Mouse (Mus musculus) forebrain, embryonic 13.5 days (tissue): ENCODE data around the gene Olfr1316. TPM values are rescaled to one million over a fixed set of nuclear protein-coding genes. Genes with fewer than 3 reads are reported as not detected.

ENCODE experiments used
- ATAC-seq: fragments of 200-750 bp; cut with Nextera tagmentation; 2 replicates; pipeline ENCODE4 v1.8.0; 2017
- H3K27ac ChIP-seq: fragments of 300-500 bp; sonication (generic); 2 replicates; pipeline ENCODE4 v1.5.1; 2015; ENCODE audit warnings: inconsistent platforms, mild to moderate bottlenecking, moderate library complexity
- H3K27me3 ChIP-seq: fragments of 300-500 bp; sonication (generic); 2 replicates; pipeline ENCODE4 v1.6.1; 2015; ENCODE audit warnings: mild to moderate bottlenecking, inconsistent platforms
- H3K36me3 ChIP-seq: fragments of 300-500 bp; sonication (generic); 2 replicates; pipeline ENCODE4 v1.6.1; 2015; ENCODE audit warnings: mild to moderate bottlenecking, inconsistent platforms; ENCODE audit not compliant: poor library complexity, severe bottlenecking
- H3K4me1 ChIP-seq: fragments of 300-500 bp; sonication (generic); 2 replicates; pipeline ENCODE4 v1.6.1; 2015; ENCODE audit warnings: inconsistent platforms
- H3K4me2 ChIP-seq: fragments of 300-500 bp; sonication (generic); 2 replicates; pipeline ENCODE4 v1.6.1; 2015; ENCODE audit warnings: inconsistent platforms, mild to moderate bottlenecking, moderate library complexity
- H3K4me3 ChIP-seq: fragments of 300-500 bp; sonication (generic); 2 replicates; pipeline ENCODE4 v1.5.1; 2015; ENCODE audit warnings: mild to moderate bottlenecking, inconsistent platforms
- H3K9ac ChIP-seq: fragments of 300-500 bp; sonication (generic); 2 replicates; pipeline ENCODE4 v1.6.1; 2015; ENCODE audit warnings: mild to moderate bottlenecking, inconsistent platforms
- H3K9me3 ChIP-seq: fragments of 300-500 bp; sonication (generic); replicated peaks from 2 replicates; pipeline ENCODE4 v1.6.1; 2016; ENCODE audit warnings: inconsistent platforms
- WGBS: fragments of 180-500 bp; shearing (Covaris S2); methylation state at CpG from one replicate; pipeline ENCODE4 v1.1.7; 2015; 5-methylcytosine and 5-hydroxymethylcytosine counted together
- polyA plus RNA-seq: library from polyadenylated mRNA; unstranded; fragments of >200 nt; fragmentation: Nextera tagmentation; extraction: Ambion mirVana; gene quantifications from 2 replicates; pipeline ENCODE4 v1.2.1, GENCODE M21; 2015

The Olfr1316 gene
- not detected in 2 replicates for polyA plus RNA-seq

- H3K4me3 ChIP-seq, result no peak within 1 kb of the TSS
- WGBS, result 93% methylated on average over 2 of the region's 2 CpGs
- no peaks in the 10 kb centered on the region for H3K27me3 ChIP-seq
Observed at GRCm38 (mm10) chr2:112134877-112135276, at the start of gene Olfr1316. Olfr1316 (minus strand) TSS chr2:112134977.

GRCm38 (mm10) chr2:112153898-112154297, 19.1 kb upstream of the Olfr1316 start, which contains the start of gene Olfr1318:
Olfr1318 (plus strand) TSS chr2:112154198.
- Histone ChIP-seq H3K4me1 (no peaks in the 10 kb centered on the region), H3K4me3 (no peak within 1 kb of the TSS), H3K4me2 (no peak within 1 kb of the TSS), H3K9me3 (no peaks in the 10 kb centered on the region), H3K27me3 (no peaks in the 10 kb centered on the region), H3K27ac (no peak within 1 kb of the TSS), H3K9ac (no peak within 1 kb of the TSS), H3K36me3 (no peaks in the 10 kb centered on the region)
- no peak for ATAC-seq

More at GRCm38 (mm10) chr2:112134877-112135276, at the start of gene Olfr1316:
- H3K36me3 ChIP-seq, result no peaks in the 10 kb centered on the region
- H3K9me3 ChIP-seq, result no peaks in the 10 kb centered on the region
- H3K9ac ChIP-seq, result no peak within 1 kb of the TSS
- no peak within 1 kb of the TSS for H3K27ac ChIP-seq
- ATAC-seq, result no peak
- no peaks in the 10 kb centered on the region for H3K4me1 ChIP-seq
- H3K4me2 ChIP-seq, result no peak within 1 kb of the TSS

- Histone ChIP-seq H3K27me3 (no peaks in the 10 kb centered on the region), H3K9me3 (no peaks in the 10 kb centered on the region), H3K27ac (no peak within 1 kb of the TSS), H3K36me3 (no peaks in the 10 kb centered on the region), H3K9ac (no peak within 1 kb of the TSS), H3K4me1 (no peaks in the 10 kb centered on the region), H3K4me2 (no peak within 1 kb of the TSS), H3K4me3 (no peak within 1 kb of the TSS)
- no peak for ATAC-seq
- WGBS, result 78% methylated on average over 2 of the region's 2 CpGs
Observed at GRCm38 (mm10) chr2:112140029-112140428, 5.3 kb upstream of the Olfr1316 start, which contains the start of gene Olfr1317. Olfr1317 (plus strand) TSS chr2:112140329.

- WGBS, result 82% methylated on average over 1 of the region's 1 CpGs
- no peak within 1 kb of the TSS for H3K4me3 ChIP-seq
Observed at GRCm38 (mm10) chr2:112115340-112115739, 19.4 kb downstream of the Olfr1316 start, which contains the start of gene Olfr1315-ps1. Olfr1315-ps1 (minus strand) TSS chr2:112115440.

GRCm38 (mm10) chr2:112096681-112097080, 38.1 kb downstream of the Olfr1316 start, which contains the start of gene Olfr1314:
Olfr1314 (minus strand) TSS chr2:112096781.
- no peaks in the 10 kb centered on the region for H3K27me3 ChIP-seq
- no peak within 1 kb of the TSS for H3K9ac ChIP-seq
- H3K36me3 ChIP-seq, result no peaks in the 10 kb centered on the region
- no peaks in the 10 kb centered on the region for H3K4me1 ChIP-seq
- no peak for ATAC-seq
- H3K27ac ChIP-seq, result no peak within 1 kb of the TSS
- no peaks in the 10 kb centered on the region for H3K9me3 ChIP-seq
- H3K4me2 ChIP-seq, result no peak within 1 kb of the TSS
- no peak within 1 kb of the TSS for H3K4me3 ChIP-seq

More at GRCm38 (mm10) chr2:112115340-112115739, 19.4 kb downstream of the Olfr1316 start, which contains the start of gene Olfr1315-ps1:
- Histone ChIP-seq H3K36me3 (no peaks in the 10 kb centered on the region), H3K9me3 (no peaks in the 10 kb centered on the region), H3K4me2 (no peak within 1 kb of the TSS), H3K27ac (no peak within 1 kb of the TSS), H3K9ac (no peak within 1 kb of the TSS), H3K4me1 (no peaks in the 10 kb centered on the region), H3K27me3 (no peaks in the 10 kb centered on the region)
- no peak for ATAC-seq

GRCm38 (mm10) chr2:112077743-112078142, 57.0 kb downstream of the Olfr1316 start, which contains the start of gene Olfr1313:
Olfr1313 (minus strand) TSS chr2:112077843.
- no peak within 1 kb of the TSS for H3K4me2 ChIP-seq
- no peaks in the 10 kb centered on the region for H3K27me3 ChIP-seq
- no peak within 1 kb of the TSS for H3K4me3 ChIP-seq
- no peak within 1 kb of the TSS for H3K9ac ChIP-seq
- H3K9me3 ChIP-seq, result no peaks in the 10 kb centered on the region
- H3K4me1 ChIP-seq, result no peaks in the 10 kb centered on the region
- H3K27ac ChIP-seq, result no peak within 1 kb of the TSS
- H3K36me3 ChIP-seq, result no peaks in the 10 kb centered on the region
- no peak for ATAC-seq

Other genes starting within 250 kb of the Olfr1316 start
- not detected in 2 replicates for gene Olfr1306, start 218.7 kb downstream of the Olfr1316 start, polyA plus RNA-seq
- gene Olfr1307, start 185.5 kb downstream of the Olfr1316 start, polyA plus RNA-seq, result 0.01 TPM in 2 replicates
- not detected in 2 replicates for gene Olfr1308, start 170.0 kb downstream of the Olfr1316 start, polyA plus RNA-seq
- gene Olfr1309, start 144.7 kb downstream of the Olfr1316 start, polyA plus RNA-seq, result not detected in 2 replicates
- not detected in 2 replicates for gene Olfr1310, start 122.3 kb downstream of the Olfr1316 start, polyA plus RNA-seq
- gene Olfr1311, start 110.6 kb downstream of the Olfr1316 start, polyA plus RNA-seq, result not detected in 2 replicates
- gene Olfr1312, start 84.7 kb downstream of the Olfr1316 start, polyA plus RNA-seq, result not detected in 2 replicates
- not detected in 2 replicates for gene Olfr1313, start 57.1 kb downstream of the Olfr1316 start, polyA plus RNA-seq
- not detected in 2 replicates for gene Olfr1314, start 38.2 kb downstream of the Olfr1316 start, polyA plus RNA-seq
- gene Olfr1315-ps1, start 19.5 kb downstream of the Olfr1316 start, polyA plus RNA-seq, result not detected in 2 replicates
- gene Olfr1317, start 5.4 kb upstream of the Olfr1316 start, polyA plus RNA-seq, result not detected in 2 replicates
- gene Olfr1318, start 19.2 kb upstream of the Olfr1316 start, polyA plus RNA-seq, result 0.06 TPM in 1 of 2 replicates, not detected in the other
- gene Lpcat4, start 104.5 kb upstream of the Olfr1316 start, polyA plus RNA-seq, result 9.7 and 10.6 TPM in 2 replicates
- gene Nutm1, start 124.3 kb upstream of the Olfr1316 start, polyA plus RNA-seq, result not detected in 2 replicates
- 180 and 196 TPM in 2 replicates for gene Nop10, start 126.9 kb upstream of the Olfr1316 start, polyA plus RNA-seq
- gene Slc12a6, start 130.8 kb upstream of the Olfr1316 start, polyA plus RNA-seq, result 11.8 and 14.7 TPM in 2 replicates
- gene Gm21985, start 131.3 kb upstream of the Olfr1316 start, polyA plus RNA-seq, result not detected in 2 replicates
- gene Emc4, start 233.1 kb upstream of the Olfr1316 start, polyA plus RNA-seq, result 139 and 147 TPM in 2 replicates
- gene Katnbl1, start 244.2 kb upstream of the Olfr1316 start, polyA plus RNA-seq, result 46.2 and 47.6 TPM in 2 replicates